Mouse (Mus musculus) heart, embryonic 11.5 days (tissue): Measurements from ENCODE around the gene Map3k9. TPM values are rescaled to one million over a fixed set of nuclear protein-coding genes. Genes with fewer than 3 reads are reported as not detected.

ENCODE experiments used
- ATAC-seq: fragments of 200-750 bp; cut with Nextera tagmentation; replicated peaks from 2 replicates; pipeline ENCODE4 v1.8.0; 2017; ENCODE audit warnings: moderate library complexity; ENCODE audit not compliant: insufficient number of reproducible peaks, low FRiP score, low TSS enrichment
- H3K27ac ChIP-seq: fragments of 300-500 bp; sonication (generic); 2 replicates; pipeline ENCODE4 v1.5.1; 2014; ENCODE audit warnings: mild to moderate bottlenecking, low read depth, low read length
- H3K27me3 ChIP-seq: fragments of 300-500 bp; sonication (generic); 2 replicates; pipeline ENCODE4 v1.6.1; 2014; ENCODE audit warnings: mild to moderate bottlenecking, low read length, mixed read lengths; ENCODE audit not compliant: control insufficient read depth, insufficient read depth
- H3K36me3 ChIP-seq: fragments of 300-500 bp; sonication (generic); 2 replicates; pipeline ENCODE4 v1.6.1; 2014; ENCODE audit warnings: mild to moderate bottlenecking, low read length, moderate library complexity, mixed read lengths; ENCODE audit not compliant: control insufficient read depth, insufficient read depth
- H3K4me1 ChIP-seq: fragments of 300-500 bp; sonication (generic); 2 replicates; pipeline ENCODE4 v1.6.1; 2014; ENCODE audit warnings: low read length; ENCODE audit not compliant: control insufficient read depth, insufficient read depth
- H3K4me2 ChIP-seq: fragments of 300-500 bp; sonication (generic); 2 replicates; pipeline ENCODE4 v1.6.1; 2014; ENCODE audit warnings: mild to moderate bottlenecking, moderate library complexity
- H3K4me3 ChIP-seq: fragments of 300-500 bp; sonication (generic); 2 replicates; pipeline ENCODE4 v1.5.1; 2014; ENCODE audit warnings: low read depth, low read length
- H3K9ac ChIP-seq: fragments of 300-500 bp; sonication (generic); 2 replicates; pipeline ENCODE4 v1.6.1; 2014; ENCODE audit warnings: mild to moderate bottlenecking, low read depth, low read length, moderate library complexity
- H3K9me3 ChIP-seq: fragments of 300-500 bp; sonication (generic); replicated peaks from 2 replicates; pipeline ENCODE4 v1.6.1; 2016; ENCODE audit warnings: low read length; ENCODE audit not compliant: control insufficient read depth
- WGBS: fragments of 180-500 bp; shearing (Covaris S2); extraction: QIAGEN DNeasy Blood & Tissue Kit; methylation state at CpG from one replicate; pipeline ENCODE4 v1.1.7; 2014; ENCODE audit not compliant: insufficient replicate concordance; 5-methylcytosine and 5-hydroxymethylcytosine counted together
- polyA plus RNA-seq: library from polyadenylated mRNA; unstranded; fragments of >200 nt; fragmentation: Nextera tagmentation; extraction: Ambion mirVana; gene quantifications from 2 replicates; pipeline ENCODE4 v1.2.1, GENCODE M21; 2014

The Map3k9 gene
- polyA plus RNA-seq, 1 experiment from 2014 or later: 0.52 TPM

GRCm38 (mm10) chr12:81687873-81688272 is 93.1 kb downstream of the Map3k9 start:
- Histone ChIP-seq H3K4me1 (no peaks in the 10 kb centered on the region), H3K9me3 (no peaks in the 10 kb centered on the region), H3K4me3 (no peak overlapping the region), H3K27me3 (no peaks in the 10 kb centered on the region), H3K9ac (no peak overlapping the region), H3K4me2 (no peak overlapping the region), H3K36me3 (no peaks in the 10 kb centered on the region), H3K27ac (no peak overlapping the region)
- ATAC-seq: no peak
- 76% methylated on average over 5 of the region's 5 CpGs for WGBS

- H3K36me3 ChIP-seq: no peaks in the 10 kb centered on the region
- H3K9me3 ChIP-seq: no peaks in the 10 kb centered on the region
- H3K27me3 ChIP-seq: no peaks in the 10 kb centered on the region
- no peaks in the 10 kb centered on the region for H3K4me1 ChIP-seq
- H3K4me3 ChIP-seq: no peak overlapping the region
- ATAC-seq: no peak
- H3K27ac ChIP-seq: no peak overlapping the region
- 48% methylated on average over 12 of the region's 12 CpGs for WGBS
- no peak overlapping the region for H3K4me2 ChIP-seq
- H3K9ac ChIP-seq: no peak overlapping the region
Measured at GRCm38 (mm10) chr12:81686406-81687117, 94.4 kb downstream of the Map3k9 start.

- Histone ChIP-seq H3K27me3 (no peaks in the 10 kb centered on the region), H3K36me3 (no peaks in the 10 kb centered on the region), H3K9ac (no peak overlapping the region), H3K9me3 (no peaks in the 10 kb centered on the region), H3K4me2 (no peak overlapping the region), H3K27ac (no peak overlapping the region), H3K4me3 (no peak overlapping the region), H3K4me1 (no peaks in the 10 kb centered on the region)
- ATAC-seq: no peak
- WGBS: 52% methylated on average over 3 of the region's 3 CpGs
Measured at GRCm38 (mm10) chr12:81685981-81686380, 95.0 kb downstream of the Map3k9 start.

- Histone ChIP-seq H3K9ac (no peak overlapping the region), H3K27me3 (no peaks in the 10 kb centered on the region), H3K9me3 (no peaks in the 10 kb centered on the region), H3K4me1 (no peaks in the 10 kb centered on the region), H3K27ac (no peak overlapping the region), H3K36me3 (no peaks in the 10 kb centered on the region), H3K4me2 (no peak overlapping the region), H3K4me3 (no peak overlapping the region)
- 82% methylated on average over 6 of the region's 6 CpGs for WGBS
- no peak for ATAC-seq
Measured at GRCm38 (mm10) chr12:81684096-81684495, 96.9 kb downstream of the Map3k9 start.

- no peak for ATAC-seq
- H3K27me3 ChIP-seq: no peaks in the 10 kb centered on the region
- H3K9me3 ChIP-seq: no peaks in the 10 kb centered on the region
- no peak overlapping the region for H3K9ac ChIP-seq
- 66% methylated on average over 11 of the region's 11 CpGs for WGBS
- H3K4me3 ChIP-seq: no peak overlapping the region
- H3K4me2 ChIP-seq: no peak overlapping the region
- no peak overlapping the region for H3K27ac ChIP-seq
- no peaks in the 10 kb centered on the region for H3K36me3 ChIP-seq
- H3K4me1 ChIP-seq: no peaks in the 10 kb centered on the region
Measured at GRCm38 (mm10) chr12:81683395-81683794, 97.6 kb downstream of the Map3k9 start.

- Histone ChIP-seq H3K9me3 (no peaks in the 10 kb centered on the region), H3K27me3 (no peaks in the 10 kb centered on the region), H3K4me1 (no peaks in the 10 kb centered on the region), H3K36me3 (no peaks in the 10 kb centered on the region), H3K4me2 (no peak overlapping the region), H3K4me3 (no peak overlapping the region), H3K27ac (no peak overlapping the region), H3K9ac (no peak overlapping the region)
- no peak for ATAC-seq
- WGBS: 69% methylated on average over 7 of the region's 7 CpGs
Measured at GRCm38 (mm10) chr12:81679807-81680529, 101.0 kb downstream of the Map3k9 start.

GRCm38 (mm10) chr12:81675557-81675956 is 105.4 kb downstream of the Map3k9 start:
- 39% methylated on average over 2 of the region's 2 CpGs for WGBS
- Histone ChIP-seq H3K9ac (no peak overlapping the region), H3K27me3 (no peaks in the 10 kb centered on the region), H3K4me3 (no peak overlapping the region), H3K4me2 (no peak overlapping the region), H3K9me3 (no peaks in the 10 kb centered on the region), H3K4me1 (no peaks in the 10 kb centered on the region), H3K36me3 (no peaks in the 10 kb centered on the region), H3K27ac (no peak overlapping the region)
- no peak for ATAC-seq
